Mouse (Mus musculus) heart, adult 2 months (tissue): ENCODE data around the gene Hnrnpm.

Experiments used
- CTCF ChIP-seq: fragments of 200-600 bp; IDR thresholded peaks from 2 replicates; pipeline ENCODE4 v1.8.1; 2022; ENCODE audit warnings: antibody characterized with exemption, mild to moderate bottlenecking, moderate library complexity
- POLR2A ChIP-seq: fragments of 200-500 bp; IDR thresholded peaks from 2 replicates; pipeline ENCODE4 v1.6.1; 2011; ENCODE audit warnings: mild to moderate bottlenecking, low read depth, low read length, control low read depth; ENCODE audit not compliant: insufficient read depth

DNA sequence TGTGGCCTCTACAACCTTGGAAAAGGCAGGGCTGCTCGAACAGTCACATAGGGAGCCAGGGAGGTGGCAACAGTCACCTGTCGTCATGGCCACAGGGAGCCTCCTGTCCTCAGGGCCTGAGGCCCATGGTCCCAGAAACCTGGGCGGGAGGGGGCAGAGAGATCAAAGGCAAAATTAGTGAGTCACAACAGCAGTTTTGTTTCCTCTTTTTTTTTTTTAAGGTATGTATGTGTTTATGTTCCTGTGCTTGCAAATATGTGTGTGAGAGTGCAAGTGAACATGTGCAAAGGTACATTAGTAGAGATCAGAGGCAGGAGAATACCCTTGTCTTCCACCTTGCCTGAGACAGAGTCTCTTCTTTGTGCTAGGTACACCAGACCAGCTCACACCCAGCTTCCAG lies 23.2 kb upstream of the Hnrnpm start:
- TF ChIP-seq CTCF (no peak), POLR2A (no peak)
